Mouse (Mus musculus) lung, postnatal 0 days (tissue): ENCODE data around the gene Synpo2l.

Source experiments
- CTCF ChIP-seq: IDR thresholded peaks from 2 replicates; pipeline ENCODE4 v1.5.1; 2016; ENCODE audit warnings: antibody characterized with exemption, mild to moderate bottlenecking
- EP300 ChIP-seq: IDR thresholded peaks from 2 replicates; pipeline ENCODE4 v1.6.1; 2016; ENCODE audit warnings: antibody characterized with exemption, mild to moderate bottlenecking, control low read depth

DNA sequence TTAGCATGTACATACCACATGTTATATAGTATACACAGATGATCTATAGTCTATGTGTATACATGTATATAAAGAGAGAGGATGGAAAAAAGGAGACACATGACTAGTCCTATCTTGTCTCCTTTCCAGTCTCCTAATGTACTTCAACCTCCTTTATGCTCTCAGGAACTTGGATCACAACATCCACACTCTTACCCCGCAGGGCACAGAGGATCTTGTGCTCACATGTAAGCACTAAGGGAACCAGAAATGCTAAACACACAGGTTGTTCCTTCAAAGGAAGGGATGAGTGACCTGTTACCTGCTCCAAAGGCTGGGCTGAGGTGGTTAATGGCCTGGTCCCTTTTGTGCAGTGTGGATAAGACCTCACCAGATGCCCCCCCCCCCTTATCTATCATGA lies 55.3 kb downstream of the Synpo2l start:
- TF ChIP-seq CTCF (no peak), EP300 (no peak)
